Mouse (Mus musculus): ENCODE measurements around the gene Klk12.
A peak's percentile ranks its signal among the peaks of the same experiment; 100 is the strongest.

DNA sequence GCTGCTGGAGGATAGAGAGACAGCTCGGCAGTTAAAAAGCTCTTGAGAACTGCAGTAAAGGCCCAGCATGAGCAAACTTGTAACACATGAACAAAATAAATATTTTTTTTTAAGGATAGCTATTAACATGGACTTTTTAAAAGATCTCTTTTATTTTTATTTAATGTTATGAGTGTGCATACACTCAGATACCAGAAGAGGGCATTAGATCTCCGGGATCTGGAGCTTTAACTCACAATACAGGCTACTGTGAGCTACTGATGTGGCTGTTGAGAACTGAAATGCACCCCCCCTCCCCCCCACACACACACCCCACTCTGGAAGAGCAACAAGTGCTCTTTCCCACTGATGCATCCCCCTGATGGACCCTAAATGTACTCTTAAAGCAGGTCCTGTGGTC lies 20.6 kb downstream of the Klk12 start:
- TF ChIP-seq CTCF (conservative IDR thresholded peaks at IDR 0.05; ENCODE audit: low read length): 0 out of 2 replicates have a peak, but pooled peaks have one; percentile 9
- TF ChIP-seq NANOG (IDR thresholded peaks at IDR 0.05; ENCODE audit: borderline replicate concordance, low read length): no peak
